Mouse (Mus musculus) spleen, adult 2 months (tissue): ENCODE data around the gene Pitpnm2.

Source experiments
- CTCF ChIP-seq: fragments of 200-500 bp; IDR thresholded peaks from 2 replicates; pipeline ENCODE4 v1.5.1; 2011; ENCODE audit warnings: mild to moderate bottlenecking, inconsistent platforms; ENCODE audit not compliant: insufficient read depth, insufficient read length, insufficient replicate concordance; ENCODE audit errors: extremely low read depth
- POLR2A ChIP-seq: fragments of 200-500 bp; IDR thresholded peaks from 2 replicates; pipeline ENCODE4 v1.6.1; 2011; ENCODE audit warnings: low read depth, low read length, inconsistent platforms

GRCm38 (mm10) chr5:124102326-124102725 is 147.2 kb downstream of the Pitpnm2 start:
- no peak for TF ChIP-seq CTCF
- TF ChIP-seq POLR2A = no peak
